Mouse (Mus musculus): Measurements from ENCODE around the gene Uqcc1.

The Uqcc1 gene

GRCm38 (mm10) chr2:155814829-155815228, 115.3 kb downstream of the Uqcc1 start:
- no peak for DNase-seq (ENCODE audit: low read depth)

GRCm38 (mm10) chr2:155812637-155813036, 117.5 kb downstream of the Uqcc1 start:
- no peak for DNase-seq (ENCODE audit: low read depth)

DNA sequence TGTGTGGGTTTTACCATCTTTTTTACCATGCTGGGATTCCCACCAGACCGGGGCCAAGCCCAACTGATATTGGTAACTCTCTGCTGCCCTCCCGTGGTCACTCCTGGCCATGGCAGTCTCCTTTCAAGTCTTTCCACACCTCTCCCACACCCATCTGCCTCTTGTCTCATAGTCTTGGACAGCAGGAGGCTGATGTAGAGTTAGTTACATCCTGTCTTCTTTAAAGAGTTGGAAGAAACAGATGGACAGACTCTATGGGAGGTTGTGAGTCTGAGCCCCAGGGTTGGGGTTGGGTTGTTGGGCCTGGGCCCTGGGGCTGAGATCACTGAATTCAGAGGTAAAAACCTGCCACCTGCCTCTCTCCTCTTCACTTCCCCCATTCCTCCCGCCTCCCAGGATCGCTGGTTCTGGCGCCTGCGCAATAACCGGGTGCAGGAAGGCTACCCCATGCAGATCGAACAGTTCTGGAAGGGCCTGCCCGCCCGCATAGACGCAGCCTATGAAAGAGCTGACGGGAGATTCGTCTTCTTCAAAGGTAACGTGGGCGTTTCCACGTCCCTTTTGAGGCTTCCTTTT, 118.2 kb downstream of the Uqcc1 start:
- DNase-seq (ENCODE audit: low read depth) = no peak

DNA sequence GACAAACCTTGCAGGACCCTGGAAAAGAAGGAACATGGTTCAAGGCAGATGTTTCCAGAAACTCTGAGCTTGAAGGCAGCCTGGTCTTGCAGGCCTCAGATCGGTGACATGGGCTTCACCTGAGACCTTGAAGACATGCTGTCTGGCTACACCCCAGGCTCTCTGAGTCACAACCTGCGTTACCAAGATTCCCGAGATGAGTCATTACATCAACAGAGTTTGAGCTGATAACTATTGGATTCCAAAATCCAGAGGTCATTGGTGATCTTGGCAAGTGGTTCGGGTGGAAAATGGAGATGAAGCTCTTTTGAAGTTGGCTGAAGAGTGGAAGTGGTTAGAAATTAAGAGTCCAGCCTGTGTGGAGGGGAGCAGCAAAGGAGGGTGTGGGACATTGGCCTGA, 120.5 kb downstream of the Uqcc1 start:
- no peak for DNase-seq (ENCODE audit: low read depth)

- DNase-seq (ENCODE audit: low read depth) = no peak
These were observed 122.7 kb downstream of the Uqcc1 start for GRCm38 (mm10) chr2:155807408-155807807.

GRCm38 (mm10) chr2:155806548-155806947, 123.6 kb downstream of the Uqcc1 start:
- no peak for DNase-seq (ENCODE audit: low read depth)

GRCm38 (mm10) chr2:155805925-155806255, 124.2 kb downstream of the Uqcc1 start:
- no peak for DNase-seq (ENCODE audit: low read depth)

GRCm38 (mm10) chr2:155805231-155805924, 124.7 kb downstream of the Uqcc1 start:
- DNase-seq (ENCODE audit: low read depth) = no peak

- no peak for DNase-seq (ENCODE audit: low read depth)
These were observed 126.1 kb downstream of the Uqcc1 start for GRCm38 (mm10) chr2:155804053-155804452.

- no peak for DNase-seq (ENCODE audit: low read depth)
These were observed 127.3 kb downstream of the Uqcc1 start for GRCm38 (mm10) chr2:155802761-155803160.

DNA sequence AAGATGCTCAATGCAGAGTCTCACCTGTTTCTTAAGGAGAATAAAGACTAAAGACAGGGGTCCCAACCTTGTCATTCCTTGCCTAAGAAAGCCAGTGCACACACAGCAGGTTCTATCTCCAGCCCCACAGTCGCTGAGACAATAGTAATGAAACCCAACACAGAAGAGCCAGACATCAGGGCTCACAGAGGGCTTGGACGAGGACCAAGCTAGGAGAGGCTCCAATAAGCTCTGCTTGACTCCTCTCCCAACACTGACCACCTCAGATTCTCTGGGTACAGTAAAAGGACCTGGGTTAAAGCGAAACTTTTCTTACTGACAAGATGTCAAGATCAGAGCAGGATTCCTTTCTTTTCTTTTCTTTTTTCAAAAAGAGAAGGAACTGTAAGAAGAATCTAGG, 131.5 kb downstream of the Uqcc1 start:
- DNase-seq (ENCODE audit: low read depth) = no peak

Measured in fibroblast of lung, adult 2 months (primary cell).